Mouse (Mus musculus): Measurements from ENCODE around the gene Rragd.
"Not testable (repeated sequence)": the region's sequence is repeated elsewhere in the genome, so short reads cannot be mapped to it uniquely, and the experiment has no call there.

Rragd gene

GRCm38 (mm10) chr4:32982716-32983175, at the start of gene Rragd:
TSS of gene Rragd (plus strand) at chr4:32983037.
- peak; percentile 66 for DNase-seq (ENCODE audit: low spot score)

GRCm38 (mm10) chr4:32936762-32937341, 46.0 kb upstream of the Rragd start:
- no peak for DNase-seq (ENCODE audit: low spot score)

- DNase-seq (ENCODE audit: low spot score): no peak
Measured at GRCm38 (mm10) chr4:32939521-32939920, 43.3 kb upstream of the Rragd start.

- DNase-seq (ENCODE audit: low spot score): no peak
Measured at GRCm38 (mm10) chr4:32939964-32940363, 42.9 kb upstream of the Rragd start.

DNA sequence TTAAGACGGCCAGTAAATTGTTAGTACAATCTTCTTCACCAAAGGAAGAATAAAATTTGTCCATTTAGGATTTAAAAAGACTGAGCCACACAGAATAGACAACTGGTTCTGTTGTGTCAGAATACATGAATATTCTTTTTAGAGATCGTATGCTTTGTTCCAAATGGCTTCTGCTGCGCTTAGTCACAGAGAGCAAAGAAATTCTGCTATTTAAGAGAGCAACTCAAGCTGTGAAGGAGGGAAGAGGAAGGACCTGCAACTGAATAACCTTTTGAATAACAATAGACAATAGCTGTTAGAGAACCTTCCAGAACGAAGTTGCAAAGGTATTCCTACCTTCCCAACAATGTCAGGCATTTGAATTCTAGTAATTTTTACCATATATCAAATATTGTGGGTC, 41.9 kb upstream of the Rragd start:
- DNase-seq (ENCODE audit: low spot score): no peak

DNA sequence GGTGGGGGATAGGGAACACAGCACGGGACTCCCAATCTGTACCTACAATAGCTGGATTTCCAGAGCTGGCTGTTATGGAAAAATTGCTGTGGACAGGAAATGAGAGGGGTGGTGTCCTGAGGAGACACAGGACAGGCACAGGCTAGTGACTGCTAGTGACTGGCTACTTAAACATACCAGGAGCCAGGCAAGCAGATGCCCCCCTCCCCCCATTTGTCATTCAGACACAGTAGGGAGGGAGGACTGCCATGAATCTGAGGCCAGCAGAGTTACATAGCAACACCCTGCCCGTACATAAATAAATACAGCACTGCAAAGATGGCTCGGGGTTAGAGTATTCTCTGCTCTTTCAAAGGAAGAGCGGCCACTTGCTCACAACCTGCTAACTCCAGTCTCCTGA, 35.2 kb upstream of the Rragd start:
- DNase-seq (ENCODE audit: low spot score): no peak

GRCm38 (mm10) chr4:32948696-32949095, 34.1 kb upstream of the Rragd start:
- DNase-seq (ENCODE audit: low spot score): no peak

DNA sequence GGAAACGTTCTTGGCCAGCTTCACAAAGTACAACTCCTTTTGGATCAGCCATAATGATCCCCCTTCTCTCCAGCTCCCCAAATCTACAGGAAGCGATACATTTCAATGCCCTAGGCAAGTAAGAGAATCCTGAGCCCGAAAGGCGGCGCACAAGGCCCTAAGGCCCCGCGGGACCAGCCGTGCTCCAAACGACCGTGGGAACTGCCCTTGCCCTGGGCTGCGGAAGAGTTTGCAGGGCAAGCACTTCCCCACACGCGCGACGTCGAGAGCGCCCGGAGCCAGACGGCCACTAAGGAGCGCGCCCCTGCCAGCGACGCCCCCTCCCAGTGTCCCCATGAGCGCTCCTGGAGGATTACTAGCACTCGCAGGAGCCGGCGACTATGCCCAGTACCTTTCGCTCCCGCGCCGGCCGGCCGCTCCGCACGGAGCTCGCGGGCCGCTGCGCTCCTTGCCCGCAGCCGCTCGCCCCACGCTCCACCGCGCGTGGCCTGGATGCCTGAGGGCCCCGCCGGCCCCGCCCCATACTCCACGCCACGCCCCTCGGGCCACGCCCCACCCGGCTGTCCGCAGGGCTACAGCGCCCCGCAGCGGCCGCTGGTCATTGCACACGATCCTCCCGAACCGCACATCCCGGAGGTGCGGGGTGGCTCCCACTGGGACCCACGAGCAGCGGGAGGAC, 32.3 kb upstream of the Rragd start, which contains the start of gene Ankrd6:
Ankrd6 (minus strand) TSS at position 486 of the 679 bp plus-strand sequence.
- DNase-seq (ENCODE audit: low spot score): peak; percentile 93

DNA sequence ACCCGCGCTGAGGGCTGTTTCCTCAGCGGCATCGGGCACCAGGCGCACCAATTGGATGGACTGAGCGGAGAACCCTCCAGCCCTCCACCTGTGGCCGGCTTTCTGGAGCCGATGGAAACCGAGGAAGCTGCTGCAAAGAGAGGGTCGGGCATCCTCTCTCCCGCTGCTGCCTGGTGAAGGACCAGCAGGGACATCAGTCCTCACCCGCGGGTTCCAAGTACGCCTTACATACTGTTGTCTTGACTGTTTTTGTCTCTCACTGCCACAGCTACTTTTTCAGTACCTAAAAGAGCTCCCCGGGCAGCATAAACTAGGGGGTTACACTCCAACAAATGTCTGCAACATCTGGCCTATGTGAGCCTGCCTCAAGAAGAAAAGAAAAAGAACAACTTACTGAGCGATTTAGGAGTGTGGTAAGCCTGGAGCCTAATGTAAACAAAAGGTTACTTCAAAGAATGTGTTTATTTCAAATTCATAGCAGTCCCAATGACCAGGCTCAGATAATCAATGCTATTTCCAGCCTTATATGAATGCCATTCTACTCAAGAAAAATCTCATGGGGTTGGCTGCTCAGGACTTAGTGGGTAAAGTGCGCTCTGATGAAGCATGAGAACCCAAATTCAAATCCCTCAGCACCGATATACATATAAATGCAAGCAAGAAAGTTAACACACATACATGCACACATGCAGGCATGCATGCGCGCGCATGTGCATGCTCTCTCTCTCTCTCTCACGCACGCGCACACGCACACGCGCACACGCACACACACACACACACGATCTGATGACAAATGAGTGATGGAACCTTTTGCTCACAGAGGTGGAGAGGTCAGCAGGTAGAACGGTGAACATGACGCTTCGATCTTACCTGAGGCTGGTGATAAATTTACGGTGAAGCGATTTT, 31.5 kb upstream of the Rragd start:
- DNase-seq (ENCODE audit: low spot score): peak; percentile 41

DNA sequence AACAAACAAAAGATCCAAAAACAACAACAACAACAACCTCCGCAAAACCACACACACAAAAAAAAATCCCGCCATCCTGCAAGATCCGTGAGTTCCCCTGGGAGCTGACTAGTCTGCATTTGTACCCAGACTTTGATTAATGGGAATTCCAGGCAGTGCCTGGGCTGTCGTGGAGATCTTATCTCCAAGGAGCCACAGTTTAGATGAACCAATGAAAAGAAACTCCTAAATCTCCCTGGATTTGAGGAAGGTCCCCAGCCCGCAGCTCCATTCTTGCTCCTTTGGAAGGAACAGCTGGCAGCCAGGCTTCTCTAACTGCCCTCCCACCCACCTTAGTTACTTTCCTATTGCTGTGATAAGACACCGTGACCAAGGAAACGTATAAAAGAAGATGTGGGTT, 30.2 kb upstream of the Rragd start:
- no peak for DNase-seq (ENCODE audit: low spot score)

GRCm38 (mm10) chr4:32956423-32956822, 26.4 kb upstream of the Rragd start:
- DNase-seq (ENCODE audit: low spot score): no peak

- DNase-seq (ENCODE audit: low spot score): no peak
Measured at GRCm38 (mm10) chr4:32961394-32961793, 21.4 kb upstream of the Rragd start.

- not testable (repeated sequence) for DNase-seq (ENCODE audit: low spot score)
Measured at GRCm38 (mm10) chr4:32964619-32965018, 18.2 kb upstream of the Rragd start.

DNA sequence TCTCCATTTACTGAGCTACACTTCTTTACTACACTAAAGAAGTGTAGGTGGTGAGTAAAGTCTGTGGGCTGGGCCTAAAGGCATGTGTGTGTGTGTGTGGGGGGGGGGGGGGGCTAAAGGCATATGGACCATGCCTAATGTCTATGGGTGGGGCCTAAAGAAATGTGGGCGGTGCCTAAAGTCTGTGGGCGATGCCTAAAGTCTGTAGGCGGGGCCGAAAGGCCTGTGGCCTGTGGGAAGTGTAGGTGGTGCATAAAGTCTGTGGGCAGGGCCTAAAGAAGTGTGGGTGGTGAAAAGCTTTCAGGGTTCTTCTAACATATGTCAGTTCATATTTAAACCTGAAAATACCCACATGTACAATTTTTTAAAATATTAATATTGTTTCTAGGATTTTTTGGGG, 5.5 kb upstream of the Rragd start:
- no peak for DNase-seq (ENCODE audit: low spot score)

DNA sequence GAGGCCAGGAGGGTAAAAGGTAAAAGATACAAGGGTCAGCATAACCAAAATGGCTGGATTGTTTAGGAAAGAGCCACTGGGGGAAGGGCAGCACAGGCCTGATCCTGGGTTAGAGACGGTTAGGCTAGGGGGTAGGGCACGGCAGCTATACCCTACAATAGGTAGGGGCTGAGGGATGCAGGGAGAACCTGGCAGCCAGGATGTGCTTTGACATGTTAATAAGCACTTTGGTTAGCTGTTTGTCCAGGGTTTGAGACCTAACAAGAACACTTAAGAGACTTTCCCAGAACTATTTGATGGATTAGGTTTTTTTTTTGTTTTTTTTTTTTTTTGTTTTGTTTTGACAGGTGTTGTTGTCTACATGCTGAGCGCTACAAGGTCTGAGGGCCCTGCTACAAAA, 2.8 kb upstream of the Rragd start:
- no peak for DNase-seq (ENCODE audit: low spot score)

DNA sequence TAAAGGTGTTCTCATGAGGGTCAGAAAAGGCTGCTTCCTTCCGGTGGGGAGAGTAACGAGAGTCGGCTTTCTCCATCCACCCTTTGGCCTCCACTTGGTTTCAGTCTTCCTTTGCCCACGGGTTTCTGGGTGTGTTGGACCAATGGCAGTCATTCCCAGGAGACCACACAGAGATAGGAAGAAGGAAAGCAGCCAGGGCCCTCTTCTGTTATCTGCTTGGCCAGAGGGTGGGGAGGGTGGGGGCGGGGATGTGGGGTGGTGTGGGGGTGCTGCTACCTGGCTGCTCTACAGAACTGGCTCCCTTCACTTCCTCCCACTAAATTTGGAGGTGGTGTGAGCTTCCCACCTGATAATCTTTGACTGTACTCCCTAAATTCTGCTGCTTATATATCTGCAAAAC, 1.2 kb upstream of the Rragd start:
- DNase-seq (ENCODE audit: low spot score): no peak

DNA sequence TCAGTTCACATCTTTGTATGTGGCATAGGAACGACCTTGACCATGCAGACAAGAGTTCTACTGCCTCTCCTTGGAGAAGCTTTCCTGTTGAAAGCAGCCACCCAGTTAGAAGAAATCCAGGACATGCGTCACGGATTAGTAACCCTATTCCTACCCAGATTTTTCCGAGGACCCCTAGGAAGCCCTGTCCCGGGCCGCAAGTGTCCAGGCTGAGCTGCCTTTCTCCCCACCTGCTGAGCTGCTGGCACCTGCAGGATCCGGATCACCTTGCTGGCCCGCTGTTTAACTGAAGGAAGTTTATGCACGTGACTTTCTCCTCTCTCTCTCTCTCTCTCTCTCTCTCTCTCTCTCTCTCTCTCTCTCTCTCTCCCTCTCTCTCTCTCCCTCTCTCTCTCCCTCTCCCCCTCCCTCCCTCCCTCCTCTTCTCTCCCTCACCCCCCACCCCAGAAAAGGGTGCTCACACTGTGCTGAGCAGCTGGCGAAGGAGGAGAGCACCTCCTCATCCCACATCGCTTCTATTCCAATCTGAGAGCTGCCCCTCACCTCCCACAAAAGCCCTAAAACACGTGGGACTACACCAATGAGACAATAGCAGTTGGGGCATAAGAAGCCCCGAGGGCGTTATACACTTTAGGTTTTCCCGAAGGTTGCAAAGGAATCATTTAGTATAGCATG, 659 bp upstream of the Rragd start:
- peak; percentile 29 for DNase-seq (ENCODE audit: low spot score)

- peak; percentile 68 for DNase-seq (ENCODE audit: low spot score)
Measured at GRCm38 (mm10) chr4:32983176-32984155, 629 bp downstream of the Rragd start.

DNA sequence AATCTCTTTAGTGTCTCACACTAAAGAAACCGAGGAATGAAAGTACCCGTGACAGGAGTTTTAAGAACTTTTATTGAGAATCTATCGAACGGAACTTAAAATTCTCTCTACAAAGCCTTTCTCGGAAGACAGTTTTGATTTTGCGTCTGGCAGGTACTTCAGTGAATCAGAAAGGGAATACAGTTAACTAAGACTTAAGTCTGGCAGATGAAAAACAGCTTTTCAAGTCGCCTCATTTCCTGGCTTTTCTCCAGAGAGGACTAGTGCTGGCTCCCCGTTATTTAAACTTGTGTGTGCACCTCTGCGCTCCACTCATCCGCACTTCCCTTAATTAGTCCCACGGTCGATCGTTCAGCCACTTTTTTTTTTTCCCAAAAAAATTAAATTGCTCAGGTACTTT, 1.4 kb downstream of the Rragd start:
- DNase-seq (ENCODE audit: low spot score): peak; percentile 56

DNA sequence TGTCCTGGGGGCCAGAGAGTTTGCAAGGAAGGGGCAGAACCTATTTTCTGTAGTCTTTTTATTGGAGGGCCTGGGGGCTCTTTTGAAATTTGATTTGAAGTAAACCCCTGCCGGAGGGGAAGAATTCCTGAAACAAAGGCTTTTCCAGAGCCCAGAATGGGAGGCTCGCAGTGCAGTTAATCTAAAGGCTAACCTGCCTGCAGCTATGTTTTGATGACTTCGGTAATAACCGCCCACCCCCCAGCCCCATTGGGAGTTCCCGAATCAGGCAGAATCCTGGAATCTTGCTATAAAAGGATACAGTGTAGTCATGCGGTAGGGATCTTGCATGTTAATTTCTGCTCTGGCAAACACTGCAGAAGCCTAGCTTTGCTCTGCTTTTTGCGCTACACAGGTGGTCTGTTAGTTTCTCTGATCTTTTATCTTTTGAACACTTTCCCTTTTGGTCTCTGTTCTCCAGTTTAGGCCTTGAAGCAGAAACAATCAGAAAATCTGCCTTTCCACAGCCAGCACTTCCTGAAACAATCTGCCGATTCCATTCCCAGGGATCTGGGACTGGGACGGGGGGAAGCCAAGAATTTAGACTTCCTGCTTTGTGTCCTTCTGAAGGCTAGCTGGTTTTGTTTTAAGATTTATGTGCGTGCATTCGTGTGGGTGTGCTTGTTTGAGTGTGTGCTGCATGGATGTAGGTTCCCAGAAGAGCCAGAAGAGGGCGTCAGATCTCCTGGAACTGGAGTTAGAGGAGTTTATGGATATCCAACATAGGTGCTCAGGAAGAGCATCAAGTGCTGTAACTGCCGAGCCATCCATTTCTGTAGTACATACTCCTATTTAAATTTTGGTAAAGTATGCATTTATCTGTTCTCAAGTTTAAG, 2.2 kb downstream of the Rragd start:
- peak; percentile 60 for DNase-seq (ENCODE audit: low spot score)

All from retina, embryonic 14.5 days (tissue).